Mouse (Mus musculus) central nervous system, embryonic 18 days (tissue): ENCODE results near the gene Gm10409. TPM values are rescaled to one million over a fixed set of nuclear protein-coding genes. Genes with fewer than 3 reads are reported as not detected.

Source experiments
- polyA plus RNA-seq: library from polyadenylated mRNA; depleted of rRNA; stranded (reverse); fragments of >200 nt; gene quantifications from 2 replicates; pipeline ENCODE4 v1.2.3, GENCODE M21; 2012; rRNA removed

Gene Gm10409
- polyA plus RNA-seq, result 11.6 and 11.7 TPM in 2 replicates

GRCm38 (mm10) chr14:3412314-3412713, at the start of gene Gm10409:
TSS of gene Gm10409 (plus strand) at chr14:3412614.

GRCm38 (mm10) chr14:3394793-3395192, 17.6 kb upstream of the Gm10409 start, which contains the start of gene Gm10413:
TSS of gene Gm10413 (plus strand) at chr14:3395093.

GRCm38 (mm10) chr14:3427803-3428202, 15.4 kb downstream of the Gm10409 start, which contains the start of gene Gm3005:
TSS of gene Gm3005 (plus strand) at chr14:3428103.

GRCm38 (mm10) chr14:3449079-3449478, 36.7 kb downstream of the Gm10409 start, which contains the start of gene Gm10408:
TSS of gene Gm10408 (plus strand) at chr14:3449379.

Other genes starting within 250 kb of the Gm10409 start
- gene Gm5795, start 224.4 kb upstream of the Gm10409 start, polyA plus RNA-seq, result 0.55 and 0.75 TPM in 2 replicates
- 14.2 and 15.4 TPM in 2 replicates for gene D830030K20Rik, start 204.1 kb upstream of the Gm10409 start, polyA plus RNA-seq
- 0.36 TPM in 1 of 2 replicates, not detected in the other for gene Gm2956, start 80.0 kb upstream of the Gm10409 start, polyA plus RNA-seq
- gene Gm10413, start 17.5 kb upstream of the Gm10409 start, polyA plus RNA-seq, result not detected in 2 replicates
- 15.6 and 16.7 TPM in 2 replicates for gene Gm3005, start 15.5 kb downstream of the Gm10409 start, polyA plus RNA-seq
- gene Gm10408, start 36.8 kb downstream of the Gm10409 start, polyA plus RNA-seq, result not detected in 2 replicates
- gene Gm3012, start 221.9 kb downstream of the Gm10409 start, polyA plus RNA-seq, result not detected in 2 replicates
- 11.7 and 11.8 TPM in 2 replicates for gene Gm3020, start 239.4 kb downstream of the Gm10409 start, polyA plus RNA-seq